ENCODE assay signal across 8 mouse cellular contexts in the genomic region with DNA sequence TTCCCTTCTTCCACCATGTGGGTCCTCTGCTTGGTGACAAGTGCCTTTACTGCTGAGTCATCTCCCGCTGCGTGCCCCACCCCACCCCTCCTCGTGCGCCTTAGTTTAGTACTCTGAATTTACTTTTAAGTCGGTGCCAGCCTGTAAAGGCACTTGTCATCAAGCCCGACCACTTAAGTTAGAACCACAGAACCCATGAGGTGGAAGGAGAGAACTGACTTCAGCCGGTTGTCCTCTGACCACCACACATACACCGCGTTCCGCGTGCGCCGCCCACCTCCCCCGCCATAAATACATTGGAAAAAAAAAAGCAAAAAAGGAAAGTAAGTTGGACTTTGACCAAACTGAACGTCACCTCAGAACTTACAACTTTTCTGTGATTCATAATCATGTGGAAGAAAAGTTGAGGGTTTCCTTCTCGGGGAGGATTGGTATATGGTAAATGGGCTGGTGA. TPM values are rescaled to one million over a fixed set of nuclear protein-coding genes. Genes with fewer than 3 reads are reported as not detected.
DNase-seq lines count a peak whose midpoint lies in the region; ATAC-seq and TF ChIP-seq lines count a peak whose summit lies in the region.

No protein-coding gene starts in this region.

- H3K9ac ChIP-seq in hindbrain, embryonic 12.5 days, result no peak overlapping the region
- peak overlapping the region; percentile 58; the same call in 1 of the 2 replicates for H3K9ac ChIP-seq in lung, postnatal 0 days (replicated peaks; ENCODE audit: low read depth)
- H3K9ac ChIP-seq in stomach, embryonic 15.5 days, result no peak overlapping the region

- WGBS in hindbrain, embryonic 12.5 days, result 40% methylated on average over 16 of the region's 16 CpGs
- WGBS in lung, postnatal 0 days, result 24% methylated on average over 16 of the region's 16 CpGs
- WGBS in stomach, embryonic 15.5 days, result 25% methylated on average over 16 of the region's 16 CpGs

- ATAC-seq in common myeloid progenitor, adult 5-6 weeks (replicated peaks; ENCODE audit: low read depth, poor library complexity, severe bottlenecking), result peak; percentile 70
- ATAC-seq in hindbrain, embryonic 12.5 days (ENCODE audit: low FRiP score), result no peak
- ATAC-seq in lung, postnatal 0 days, result peak; percentile 56
- no peak for ATAC-seq in stomach, embryonic 15.5 days (ENCODE audit: insufficient read depth, low FRiP score, low read depth)

- H3K9me3 ChIP-seq in hindbrain, embryonic 12.5 days (replicated peaks), result no peaks in the 10 kb centered on the region
- no peaks in the 10 kb centered on the region for H3K9me3 ChIP-seq in lung, postnatal 0 days (ENCODE audit: low read length)
- no peaks in the 10 kb centered on the region for H3K9me3 ChIP-seq in stomach, embryonic 15.5 days

- H3K4me3 ChIP-seq in layer of hippocampus, adult 2 months, result peak overlapping the region; percentile 70
- H3K4me3 ChIP-seq in hindbrain, embryonic 12.5 days, result peak overlapping the region; percentile 33; the same call in 1 of the 2 replicates
- peak overlapping the region; percentile 56; the same call in 1 of the 2 replicates for H3K4me3 ChIP-seq in lung, postnatal 0 days (ENCODE audit: low read depth, low read length)
- peak overlapping the region; percentile 58 for H3K4me3 ChIP-seq in stomach, embryonic 15.5 days (replicated peaks)

- no peak for DNase-seq in layer of hippocampus, adult 2 months (ENCODE audit: low spot score in 2 of 2)
- no peak for DNase-seq in layer of hippocampus, postnatal 14 days (ENCODE audit: low spot score in 2 of 2)
- DNase-seq in lung, postnatal 0 days (ENCODE audit: low spot score), result peak; percentile 81
- no peak for DNase-seq in left cerebral cortex, adult 9 months (ENCODE audit: low spot score in 2 of 2)
- no peak for DNase-seq in cerebellum, postnatal 10 days

- no peaks in the 10 kb centered on the region for H3K36me3 ChIP-seq in hindbrain, embryonic 12.5 days
- H3K36me3 ChIP-seq in lung, postnatal 0 days (ENCODE audit: insufficient read depth, low read length), result no peaks in the 10 kb centered on the region
- H3K36me3 ChIP-seq in stomach, embryonic 15.5 days, result no peaks in the 10 kb centered on the region

- H3K27ac ChIP-seq in layer of hippocampus, adult 2 months, result peak overlapping the region; percentile 43; the same call in 1 of the 2 replicates
- no peak overlapping the region for H3K27ac ChIP-seq in hindbrain, embryonic 12.5 days
- H3K27ac ChIP-seq in lung, postnatal 0 days (ENCODE audit: low read length), result peak overlapping the region; percentile 86
- peak overlapping the region; percentile 49; the same call in 1 of the 2 replicates for H3K27ac ChIP-seq in stomach, embryonic 15.5 days

- TF ChIP-seq CTCF in layer of hippocampus, adult 2 months (conservative IDR thresholded peaks at IDR 0.05), result no peak
- TF ChIP-seq CTCF in lung, postnatal 0 days (IDR thresholded peaks at IDR 0.05), result no peak

- no peak for TF ChIP-seq EP300 in lung, postnatal 0 days (IDR thresholded peaks at IDR 0.05)

- H3K27me3 ChIP-seq in hindbrain, embryonic 12.5 days, result no peaks in the 10 kb centered on the region
- no peaks in the 10 kb centered on the region for H3K27me3 ChIP-seq in lung, postnatal 0 days (replicated peaks; ENCODE audit: insufficient read depth, low read length)
- no peaks in the 10 kb centered on the region for H3K27me3 ChIP-seq in stomach, embryonic 15.5 days (replicated peaks)

- H3K4me2 ChIP-seq in hindbrain, embryonic 12.5 days (replicated peaks), result peak overlapping the region; percentile 72
- peak overlapping the region; percentile 93 for H3K4me2 ChIP-seq in lung, postnatal 0 days (replicated peaks; ENCODE audit: low read depth, low read length)
- H3K4me2 ChIP-seq in stomach, embryonic 15.5 days, result peak overlapping the region; percentile 96

- H3K4me1 ChIP-seq in hindbrain, embryonic 12.5 days, result peaks cover 20% of the 10 kb centered on the region
- peaks cover 10% of the 10 kb centered on the region; the same call in 1 of the 2 replicates for H3K4me1 ChIP-seq in lung, postnatal 0 days (ENCODE audit: insufficient read depth, low read depth, low read length)
- H3K4me1 ChIP-seq in stomach, embryonic 15.5 days, result peaks cover 13% of the 10 kb centered on the region

RNA-seq across cellular contexts. Expression of a gene that starts 31.4 kb away (rescaled TPM):
- total RNA-seq in layer of hippocampus, adult 2 months (2021), result 10 to 100 TPM; 49.9 to 52.7 TPM
- 10 to 100 TPM; 53.8 to 58.3 TPM for total RNA-seq in layer of hippocampus, postnatal 14 days (2021)
- total RNA-seq in common myeloid progenitor, adult 5-6 weeks (2017), result 15.6 and 19.9 TPM in 2 replicates
- 35.0 and 35.9 TPM in 2 replicates for polyA plus RNA-seq in hindbrain, embryonic 12.5 days (2016; fragmentation: Nextera tagmentation; extraction: Ambion mirVana)
- polyA plus RNA-seq in lung, postnatal 0 days (2015; fragmentation: Nextera tagmentation; extraction: Ambion mirVana), result 20.5 and 23.2 TPM in 2 replicates
- 14.1 and 17.9 TPM in 2 replicates for polyA plus RNA-seq in stomach, embryonic 15.5 days (2015; fragmentation: Nextera tagmentation; extraction: Ambion mirVana)

Comparison
In these comparisons a context has a peak if more than half of its experiments do, and no peak if none do; other contexts are left out.
1. ATAC-seq: peak in common myeloid progenitor, adult 5-6 weeks (single experiment) and lung, postnatal 0 days (single experiment); none in hindbrain, embryonic 12.5 days (single experiment) and stomach, embryonic 15.5 days (single experiment).
2. Peak in every context shown above with its lines, with median percentiles within 50 percentile points of each other: H3K4me3 ChIP-seq and H3K4me2 ChIP-seq.